Mouse (Mus musculus): ENCODE data around the gene Dnah8. TPM values are rescaled to one million over a fixed set of nuclear protein-coding genes. Genes with fewer than 3 reads are reported as not detected.
"Not testable (repeated sequence)": the region's sequence is repeated elsewhere in the genome, so short reads cannot be mapped to it uniquely, and the experiment has no call there.

Gene Dnah8
- 1.3 and 1.9 TPM in 2 replicates for polyA plus RNA-seq (2015; fragmentation: Nextera tagmentation; extraction: Ambion mirVana)

- H3K27me3 ChIP-seq; H3K27ac ChIP-seq (replicated peaks); H3K9me3 ChIP-seq; H3K4me1 ChIP-seq (replicated peaks); ATAC-seq (ENCODE audit: low FRiP score, low read depth); H3K9ac ChIP-seq; H3K4me2 ChIP-seq; H3K4me3 ChIP-seq; H3K36me3 ChIP-seq: not testable (repeated sequence)
- WGBS: no CpG with 5 or more reads among the region's 20 CpGs
Measured at GRCm38 (mm10) chr17:30624132-30624531, at the start of gene Dnah8. Gene Dnah8, plus strand, starts transcription at chr17:30624354.

DNA sequence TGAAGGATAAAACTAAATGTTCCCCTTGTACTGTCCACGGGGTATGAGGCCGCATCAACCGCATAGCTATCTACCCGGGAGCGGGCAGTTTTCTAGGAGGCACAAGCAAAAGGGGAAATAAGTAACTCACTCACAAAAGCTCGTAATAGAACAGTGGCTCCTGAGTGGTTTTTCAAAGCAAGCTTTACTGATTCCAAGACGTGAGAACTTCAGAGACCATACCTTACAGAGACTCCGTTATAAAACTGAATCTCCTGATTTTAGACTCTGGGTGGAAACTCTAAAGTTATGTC is 49.4 kb upstream of the Dnah8 start:
- H3K9ac ChIP-seq: 0 out of 2 replicates have a peak overlapping the region, but pooled peaks have one; percentile 71
- no peaks in the 10 kb centered on the region for H3K27me3 ChIP-seq
- no peak for ATAC-seq (ENCODE audit: low FRiP score, low read depth)
- H3K4me1 ChIP-seq (replicated peaks): peaks cover 30% of the 10 kb centered on the region
- 78% methylated on average over 8 of the region's 8 CpGs for WGBS
- H3K4me2 ChIP-seq: peak overlapping the region; percentile 73
- H3K9me3 ChIP-seq: no peaks in the 10 kb centered on the region
- peak overlapping the region; percentile 75 for H3K4me3 ChIP-seq
- H3K27ac ChIP-seq (replicated peaks): no peak overlapping the region
- H3K36me3 ChIP-seq: no peaks in the 10 kb centered on the region

DNA sequence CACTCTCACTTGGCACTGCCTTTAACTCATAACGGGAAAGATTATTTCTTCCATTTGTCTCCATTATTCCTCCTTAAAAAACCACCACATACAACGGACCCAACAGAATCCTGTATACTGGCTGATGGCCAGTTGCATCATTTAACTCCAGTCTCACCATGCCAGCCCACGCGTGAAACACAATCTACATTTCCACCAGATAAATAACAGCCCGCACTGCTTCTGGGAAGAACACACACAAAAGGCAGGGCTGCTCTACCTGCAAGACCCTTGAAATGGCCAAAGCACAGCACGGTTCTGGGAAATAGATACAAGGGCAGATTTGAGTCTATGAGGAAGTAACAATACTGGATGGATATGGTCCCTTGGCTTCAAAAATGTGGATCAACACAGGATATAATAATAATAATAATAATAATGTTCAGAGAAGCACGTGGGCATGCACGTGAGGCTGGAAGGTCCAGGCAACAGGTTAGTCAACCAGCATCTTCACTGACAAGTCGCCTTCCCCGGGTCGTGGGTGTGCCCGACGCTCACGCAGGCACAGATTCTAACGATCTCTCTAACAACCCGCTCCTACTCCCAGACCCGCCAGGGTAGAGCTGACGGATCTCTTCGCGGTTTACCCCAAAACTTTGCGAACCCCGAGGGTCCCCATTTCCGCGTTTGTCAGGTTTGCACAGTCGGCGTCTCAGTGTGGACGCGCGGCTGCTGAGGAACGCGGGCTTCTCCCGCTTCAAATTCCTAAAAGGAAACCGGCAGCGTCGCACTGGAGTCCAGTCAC is 48.8 kb upstream of the Dnah8 start:
- peak overlapping the region; percentile 73 for H3K4me2 ChIP-seq
- peaks cover 27% of the 10 kb centered on the region for H3K4me1 ChIP-seq (replicated peaks)
- H3K9me3 ChIP-seq: no peaks in the 10 kb centered on the region
- ATAC-seq (ENCODE audit: low FRiP score, low read depth): peak; percentile 42
- peak overlapping the region; percentile 71 for H3K9ac ChIP-seq
- peak overlapping the region; percentile 97 for H3K27ac ChIP-seq (replicated peaks)
- no peaks in the 10 kb centered on the region for H3K36me3 ChIP-seq
- H3K4me3 ChIP-seq: peak overlapping the region; percentile 75
- H3K27me3 ChIP-seq: no peaks in the 10 kb centered on the region
- WGBS: 6% methylated on average over 35 of the region's 35 CpGs

- Histone ChIP-seq H3K4me1 (replicated peaks) (peaks cover 27% of the 10 kb centered on the region), H3K27ac (replicated peaks) (peak within 1 kb of the TSS; percentile 97), H3K9ac (peak within 1 kb of the TSS; percentile 71), H3K4me2 (peak within 1 kb of the TSS; percentile 73), H3K4me3 (peak within 1 kb of the TSS; percentile 75), H3K9me3 (no peaks in the 10 kb centered on the region), H3K27me3 (no peaks in the 10 kb centered on the region), H3K36me3 (no peaks in the 10 kb centered on the region)
- under 1% methylated on average over 68 of the region's 94 CpGs for WGBS
- peak; percentile 94 for ATAC-seq (ENCODE audit: low FRiP score, low read depth)
Measured at GRCm38 (mm10) chr17:30575941-30576773, 48.0 kb upstream of the Dnah8 start, which contains the start of gene Btbd9. Gene Btbd9, minus strand, starts transcription at chr17:30576488.

GRCm38 (mm10) chr17:30576946-30577345 is 47.2 kb upstream of the Dnah8 start:
- H3K9me3 ChIP-seq: no peaks in the 10 kb centered on the region
- H3K4me2 ChIP-seq: peak overlapping the region; percentile 73
- H3K4me1 ChIP-seq (replicated peaks): peaks cover 27% of the 10 kb centered on the region
- H3K27ac ChIP-seq (replicated peaks): peak overlapping the region; percentile 97
- H3K27me3 ChIP-seq: no peaks in the 10 kb centered on the region
- H3K9ac ChIP-seq: peak overlapping the region; percentile 71
- peak overlapping the region; percentile 75 for H3K4me3 ChIP-seq
- 63% methylated on average over 12 of the region's 12 CpGs for WGBS
- no peak for ATAC-seq (ENCODE audit: low FRiP score, low read depth)
- H3K36me3 ChIP-seq: no peaks in the 10 kb centered on the region

- Histone ChIP-seq H3K36me3 (no peaks in the 10 kb centered on the region), H3K27ac (replicated peaks) (no peak overlapping the region), H3K27me3 (no peaks in the 10 kb centered on the region), H3K4me1 (replicated peaks) (peaks cover 12% of the 10 kb centered on the region), H3K4me2 (no peak overlapping the region), H3K9me3 (no peaks in the 10 kb centered on the region), H3K4me3 (no peak overlapping the region), H3K9ac (no peak overlapping the region)
- ATAC-seq (ENCODE audit: low FRiP score, low read depth): no peak
- 83% methylated on average over 1 of the region's 1 CpGs for WGBS
Measured at GRCm38 (mm10) chr17:30580781-30581180, 43.4 kb upstream of the Dnah8 start.

DNA sequence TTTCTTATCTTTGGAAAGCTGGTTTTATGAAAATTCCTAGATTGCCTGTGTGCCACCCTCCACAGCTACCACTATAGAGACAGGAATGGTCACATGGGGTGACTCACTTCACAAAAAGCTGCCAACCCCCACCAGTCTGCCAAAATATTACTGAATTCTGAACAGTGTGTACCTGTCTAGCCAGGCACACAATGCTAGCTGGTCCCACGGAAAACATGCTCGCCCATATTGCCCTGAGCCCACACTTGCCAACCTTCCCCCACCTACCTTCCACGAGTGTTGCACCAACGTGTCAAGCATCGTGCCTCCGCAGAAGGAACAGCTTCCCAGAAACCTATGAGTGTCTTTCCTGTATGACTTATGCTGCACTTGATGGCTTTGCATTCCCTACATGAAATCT is 43.0 kb upstream of the Dnah8 start:
- H3K4me2 ChIP-seq: no peak overlapping the region
- no peak for ATAC-seq (ENCODE audit: low FRiP score, low read depth)
- no peak overlapping the region for H3K27ac ChIP-seq (replicated peaks)
- H3K27me3 ChIP-seq: no peaks in the 10 kb centered on the region
- no peaks in the 10 kb centered on the region for H3K36me3 ChIP-seq
- 94% methylated on average over 6 of the region's 6 CpGs for WGBS
- H3K4me1 ChIP-seq (replicated peaks): peaks cover 12% of the 10 kb centered on the region
- no peak overlapping the region for H3K9ac ChIP-seq
- H3K4me3 ChIP-seq: no peak overlapping the region
- no peaks in the 10 kb centered on the region for H3K9me3 ChIP-seq

DNA sequence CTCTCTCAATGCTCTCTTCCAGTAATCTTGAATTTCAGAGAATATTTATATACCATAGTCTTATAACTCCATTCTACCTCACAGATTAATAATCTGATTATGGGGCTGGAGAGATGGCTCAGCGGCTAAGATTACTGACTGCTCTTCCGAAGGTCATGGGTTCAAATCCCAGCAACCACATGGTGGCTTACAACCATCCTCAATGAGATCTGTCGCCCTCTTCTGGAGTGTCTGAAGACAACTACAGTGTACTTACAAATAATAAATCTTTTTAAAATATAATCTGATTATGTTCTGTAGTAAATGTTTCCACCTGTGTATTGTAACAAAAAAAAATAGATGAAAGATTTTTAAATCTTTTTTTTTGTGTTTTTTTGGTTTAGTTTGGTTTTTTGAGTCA is 41.8 kb upstream of the Dnah8 start:
- Histone ChIP-seq H3K27me3 (no peaks in the 10 kb centered on the region), H3K27ac (replicated peaks) (no peak overlapping the region), H3K9ac (no peak overlapping the region), H3K4me1 (replicated peaks) (peaks cover 4% of the 10 kb centered on the region), H3K4me2 (no peak overlapping the region), H3K9me3 (no peaks in the 10 kb centered on the region), H3K4me3 (no peak overlapping the region), H3K36me3 (no peaks in the 10 kb centered on the region)
- 84% methylated on average over 3 of the region's 3 CpGs for WGBS
- no peak for ATAC-seq (ENCODE audit: low FRiP score, low read depth)

- Histone ChIP-seq H3K9ac (no peak overlapping the region), H3K4me3 (no peak overlapping the region), H3K4me2 (no peak overlapping the region), H3K9me3 (no peaks in the 10 kb centered on the region), H3K27me3 (no peaks in the 10 kb centered on the region), H3K4me1 (replicated peaks) (no peaks in the 10 kb centered on the region), H3K36me3 (no peaks in the 10 kb centered on the region), H3K27ac (replicated peaks) (no peak overlapping the region)
- WGBS: 66% methylated on average over 2 of the region's 2 CpGs
- no peak for ATAC-seq (ENCODE audit: low FRiP score, low read depth)
Measured at GRCm38 (mm10) chr17:30583258-30584001, 40.7 kb upstream of the Dnah8 start.

DNA sequence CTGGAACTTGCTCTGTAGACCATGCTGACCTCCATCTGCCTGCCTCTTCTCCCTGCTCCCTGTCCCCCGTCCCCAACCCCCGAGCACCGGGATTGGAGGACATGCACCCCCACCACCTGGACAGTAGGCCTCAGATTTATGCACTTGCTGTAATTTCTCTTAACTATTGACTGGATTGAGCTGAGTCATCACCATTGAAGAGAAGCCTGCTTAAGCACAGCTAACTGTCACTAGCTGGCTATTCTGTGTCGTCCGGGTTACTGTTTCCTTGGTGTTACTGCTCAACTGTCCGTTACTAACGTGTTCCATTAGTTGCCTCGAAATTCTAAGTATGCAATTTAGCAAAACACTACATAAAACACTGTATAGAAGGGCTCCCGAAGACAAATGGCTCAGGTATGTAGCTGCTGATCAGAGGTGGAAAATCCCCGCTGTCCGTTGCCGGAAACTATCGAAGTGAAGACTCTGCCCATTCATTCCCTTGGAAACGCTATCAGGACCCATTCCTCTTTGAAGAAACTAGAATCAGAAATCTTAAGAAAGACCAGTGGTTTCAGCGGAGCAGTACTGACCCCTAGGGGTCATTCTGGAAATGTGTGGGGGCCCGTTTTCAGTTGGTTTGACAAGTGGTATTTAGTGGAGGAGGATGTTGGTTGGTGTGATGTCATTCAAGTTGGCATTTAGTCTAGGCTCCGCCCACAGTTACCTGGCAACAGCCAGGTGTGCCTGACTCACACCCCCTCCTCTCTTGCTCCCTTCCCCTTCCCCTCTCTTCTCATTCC is 33.5 kb upstream of the Dnah8 start:
- Histone ChIP-seq H3K36me3 (peaks cover 6% of the 10 kb centered on the region; the same call in 1 of the 2 replicates), H3K4me2 (peak overlapping the region; percentile 31; the same call in 1 of the 2 replicates), H3K9ac (no peak overlapping the region), H3K27ac (replicated peaks) (no peak overlapping the region), H3K9me3 (no peaks in the 10 kb centered on the region), H3K4me1 (replicated peaks) (peaks cover 9% of the 10 kb centered on the region), H3K4me3 (no peak overlapping the region), H3K27me3 (no peaks in the 10 kb centered on the region)
- peak; percentile 59; the same call in 1 of the 2 replicates for ATAC-seq (ENCODE audit: low FRiP score, low read depth)
- 28% methylated on average over 17 of the region's 17 CpGs for WGBS

- Histone ChIP-seq H3K4me3 (no peak overlapping the region), H3K27me3 (no peaks in the 10 kb centered on the region), H3K4me2 (no peak overlapping the region), H3K9ac (no peak overlapping the region), H3K27ac (replicated peaks) (no peak overlapping the region), H3K9me3 (no peaks in the 10 kb centered on the region), H3K4me1 (replicated peaks) (peaks cover 9% of the 10 kb centered on the region), H3K36me3 (peaks cover 32% of the 10 kb centered on the region)
- WGBS: 40% methylated on average over 5 of the region's 5 CpGs
- ATAC-seq (ENCODE audit: low FRiP score, low read depth): no peak
Measured at GRCm38 (mm10) chr17:30594407-30594806, 29.7 kb upstream of the Dnah8 start.

All from hindbrain, embryonic 15.5 days (tissue).